Mouse (Mus musculus): ENCODE results near the gene Tsnax. TPM values are rescaled to one million over a fixed set of nuclear protein-coding genes. Genes with fewer than 3 reads are reported as not detected.
A peak's percentile ranks its signal among the peaks of the same experiment; 100 is the strongest.

Tsnax gene
- 80.3 and 87.4 TPM in 2 replicates for polyA plus RNA-seq (2015; fragmentation: Nextera tagmentation; extraction: Ambion mirVana)

DNA sequence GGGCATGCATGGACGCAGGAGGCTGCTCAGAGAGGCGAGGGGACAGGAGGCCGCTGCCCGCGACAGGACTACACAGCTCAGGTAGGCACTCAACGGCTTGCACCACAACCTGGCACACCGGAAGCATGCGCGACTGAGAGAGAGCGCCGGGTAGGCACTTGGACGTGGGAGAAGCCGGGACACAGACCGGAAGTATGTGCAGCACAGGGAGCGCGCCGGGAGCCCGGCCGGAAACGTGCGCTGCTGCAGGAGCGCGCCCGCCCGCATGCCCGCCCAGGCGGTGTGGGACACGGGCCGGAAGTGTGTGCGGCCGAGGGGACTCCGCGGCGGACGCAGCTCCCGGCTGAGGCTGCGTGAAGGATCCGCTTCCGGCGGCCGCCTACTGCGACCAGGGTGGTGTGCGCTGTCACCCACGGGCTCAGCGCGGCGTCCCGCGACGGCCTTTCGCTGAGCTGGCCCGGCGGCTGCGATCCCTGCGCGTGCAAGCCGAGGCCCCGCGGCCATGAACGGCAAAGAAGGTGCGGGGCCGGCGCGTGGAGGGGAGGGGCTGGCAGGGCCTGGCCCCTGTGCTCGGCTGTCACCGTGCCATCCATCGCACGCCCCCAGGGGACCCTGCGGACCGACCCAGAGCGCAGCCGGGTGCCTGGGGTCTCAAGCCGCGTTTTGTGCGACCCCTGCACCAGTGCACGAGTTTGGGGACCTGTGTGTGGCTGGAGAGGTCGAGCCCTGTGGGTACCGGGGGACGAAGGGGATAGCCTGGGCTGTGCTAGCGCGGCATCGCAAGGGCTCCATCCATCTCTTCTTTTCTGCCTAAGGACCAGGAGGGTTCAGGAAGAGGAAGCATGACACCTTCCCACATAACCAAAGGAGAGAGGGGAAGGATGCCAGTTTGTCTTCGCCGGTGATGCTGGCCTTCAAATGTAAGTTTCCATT lies at the start of gene Tsnax:
Gene Tsnax (plus strand): TSS at position 303 of the 933 bp plus-strand sequence.
- Histone ChIP-seq H3K36me3 (peaks cover 38% of the 10 kb centered on the region), H3K27me3 (replicated peaks) (no peaks in the 10 kb centered on the region; the same call in 1 of the 2 replicates), H3K4me1 (peaks cover 8% of the 10 kb centered on the region), H3K9me3 (0 out of 2 replicates have a peak, but pooled peaks cover 2% of the 10 kb centered on the region), H3K9ac (peak within 1 kb of the TSS; percentile 99), H3K4me2 (peak within 1 kb of the TSS; percentile 93), H3K4me3 (peak within 1 kb of the TSS; percentile 99), H3K27ac (replicated peaks) (peak within 1 kb of the TSS; percentile 88)
- ATAC-seq (ENCODE audit: extremely low read depth, insufficient number of reproducible peaks, low FRiP score, low TSS enrichment), result peak; percentile 88
- WGBS, result 2% methylated on average over 73 of the region's 84 CpGs

DNA sequence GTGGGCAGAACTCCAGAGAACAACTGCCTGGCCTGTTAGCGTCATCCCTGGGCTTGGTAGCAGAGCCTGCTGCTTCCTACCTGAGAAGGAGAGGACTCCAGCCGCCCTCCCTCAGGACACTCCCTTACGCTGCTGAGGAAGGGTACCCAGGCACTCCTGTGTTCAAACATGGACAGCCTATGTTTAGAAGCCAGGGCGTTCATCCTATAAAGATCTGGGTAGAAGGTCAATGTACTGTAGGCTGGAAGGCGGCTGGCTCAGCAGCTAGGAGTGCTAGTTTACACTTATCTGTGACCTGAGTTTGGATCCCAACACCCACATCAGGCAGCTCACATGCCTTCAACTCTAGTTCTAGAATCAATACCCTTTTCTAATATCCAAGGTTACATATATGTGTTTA lies 49.6 kb upstream of the Tsnax start:
- H3K4me3 ChIP-seq, result no peak overlapping the region
- no peak for ATAC-seq (ENCODE audit: extremely low read depth, insufficient number of reproducible peaks, low FRiP score, low TSS enrichment)
- 80% methylated on average over 5 of the region's 5 CpGs for WGBS

DNA sequence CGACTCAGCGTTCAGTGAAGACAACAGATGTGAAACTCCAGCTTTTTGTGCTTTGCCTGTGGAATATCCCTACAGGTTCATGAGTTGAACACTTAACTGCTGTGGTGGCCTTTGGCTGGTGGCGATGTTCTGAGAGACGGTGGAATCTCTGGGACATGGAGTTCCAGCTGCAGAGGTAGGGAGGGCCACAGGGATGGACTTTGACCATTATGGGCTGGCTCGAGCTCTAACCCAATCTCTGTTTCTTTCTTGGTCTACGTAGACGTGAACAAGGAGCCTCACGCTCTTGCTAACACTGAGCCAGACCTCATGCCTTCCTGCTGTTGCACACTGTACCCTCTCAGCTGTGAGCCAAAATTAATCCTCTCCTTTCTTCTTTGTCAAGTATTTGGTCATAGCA lies 47.8 kb upstream of the Tsnax start:
- peaks cover 16% of the 10 kb centered on the region for H3K4me1 ChIP-seq
- no peaks in the 10 kb centered on the region for H3K36me3 ChIP-seq
- no peak overlapping the region for H3K4me3 ChIP-seq
- no peak overlapping the region for H3K9ac ChIP-seq
- H3K27me3 ChIP-seq (replicated peaks), result no peaks in the 10 kb centered on the region
- no peak overlapping the region for H3K4me2 ChIP-seq
- no peak overlapping the region for H3K27ac ChIP-seq (replicated peaks)
- WGBS, result 84% methylated on average over 8 of the region's 8 CpGs
- no peaks in the 10 kb centered on the region for H3K9me3 ChIP-seq
- no peak for ATAC-seq (ENCODE audit: extremely low read depth, insufficient number of reproducible peaks, low FRiP score, low TSS enrichment)

More for the DNA sequence above, 49.6 kb upstream of the Tsnax start:
- Histone ChIP-seq H3K27ac (replicated peaks) (no peak overlapping the region), H3K36me3 (no peaks in the 10 kb centered on the region), H3K9ac (no peak overlapping the region), H3K9me3 (no peaks in the 10 kb centered on the region), H3K27me3 (replicated peaks) (no peaks in the 10 kb centered on the region), H3K4me1 (peaks cover 31% of the 10 kb centered on the region), H3K4me2 (no peak overlapping the region)

GRCm38 (mm10) chr8:124970312-124970933 lies 42.4 kb upstream of the Tsnax start:
- H3K9ac ChIP-seq, result no peak overlapping the region
- no peak for ATAC-seq (ENCODE audit: extremely low read depth, insufficient number of reproducible peaks, low FRiP score, low TSS enrichment)
- H3K36me3 ChIP-seq, result no peaks in the 10 kb centered on the region
- 74% methylated on average over 6 of the region's 6 CpGs for WGBS
- H3K27ac ChIP-seq (replicated peaks), result no peak overlapping the region
- H3K4me2 ChIP-seq, result no peak overlapping the region
- H3K4me1 ChIP-seq, result no peaks in the 10 kb centered on the region
- no peaks in the 10 kb centered on the region for H3K27me3 ChIP-seq (replicated peaks)
- peaks cover 6% of the 10 kb centered on the region; the same call in 1 of the 2 replicates for H3K9me3 ChIP-seq
- no peak overlapping the region for H3K4me3 ChIP-seq

DNA sequence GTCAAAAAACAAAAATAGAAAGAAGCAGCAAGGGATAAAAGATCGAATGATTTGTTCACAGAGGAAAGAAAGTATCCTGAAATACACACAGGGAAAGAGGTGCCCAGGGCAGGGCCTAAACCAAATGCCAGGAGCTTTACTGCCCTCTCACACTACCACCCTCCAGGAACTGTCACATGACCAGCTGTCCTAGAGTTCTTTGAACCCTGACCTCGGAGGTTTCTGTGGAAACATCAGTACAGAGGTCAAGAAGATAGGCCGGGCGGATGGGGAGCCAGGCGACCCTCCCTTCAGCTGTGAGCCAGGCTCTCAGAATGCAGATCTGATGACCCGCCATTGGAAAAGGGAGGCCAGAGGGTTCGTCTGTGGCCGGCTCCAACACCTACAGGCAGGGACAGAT lies 39.6 kb upstream of the Tsnax start:
- no peak for ATAC-seq (ENCODE audit: extremely low read depth, insufficient number of reproducible peaks, low FRiP score, low TSS enrichment)
- Histone ChIP-seq H3K9ac (no peak overlapping the region), H3K4me1 (no peaks in the 10 kb centered on the region), H3K36me3 (no peaks in the 10 kb centered on the region), H3K27me3 (replicated peaks) (no peaks in the 10 kb centered on the region), H3K27ac (replicated peaks) (no peak overlapping the region), H3K9me3 (peaks cover 6% of the 10 kb centered on the region; the same call in 1 of the 2 replicates), H3K4me3 (no peak overlapping the region), H3K4me2 (no peak overlapping the region)
- WGBS, result 61% methylated on average over 8 of the region's 8 CpGs

- Histone ChIP-seq H3K27ac (replicated peaks) (no peak overlapping the region), H3K27me3 (replicated peaks) (no peaks in the 10 kb centered on the region), H3K9me3 (peaks cover 6% of the 10 kb centered on the region; the same call in 1 of the 2 replicates), H3K4me1 (no peaks in the 10 kb centered on the region), H3K4me3 (no peak overlapping the region), H3K36me3 (no peaks in the 10 kb centered on the region), H3K9ac (no peak overlapping the region), H3K4me2 (no peak overlapping the region)
- no peak for ATAC-seq (ENCODE audit: extremely low read depth, insufficient number of reproducible peaks, low FRiP score, low TSS enrichment)
- WGBS, result 59% methylated on average over 4 of the region's 4 CpGs
These were observed 38.5 kb upstream of the Tsnax start for GRCm38 (mm10) chr8:124974254-124974653.

- H3K27me3 ChIP-seq (replicated peaks), result no peaks in the 10 kb centered on the region
- H3K27ac ChIP-seq (replicated peaks), result no peak overlapping the region
- no peak overlapping the region for H3K4me3 ChIP-seq
- 83% methylated on average over 6 of the region's 6 CpGs for WGBS
- H3K4me1 ChIP-seq, result no peaks in the 10 kb centered on the region
- no peaks in the 10 kb centered on the region for H3K36me3 ChIP-seq
- ATAC-seq (ENCODE audit: extremely low read depth, insufficient number of reproducible peaks, low FRiP score, low TSS enrichment), result no peak
- H3K9me3 ChIP-seq, result peaks cover 6% of the 10 kb centered on the region; the same call in 1 of the 2 replicates
- H3K4me2 ChIP-seq, result no peak overlapping the region
- H3K9ac ChIP-seq, result no peak overlapping the region
These were observed 36.6 kb upstream of the Tsnax start for GRCm38 (mm10) chr8:124976211-124976610.

DNA sequence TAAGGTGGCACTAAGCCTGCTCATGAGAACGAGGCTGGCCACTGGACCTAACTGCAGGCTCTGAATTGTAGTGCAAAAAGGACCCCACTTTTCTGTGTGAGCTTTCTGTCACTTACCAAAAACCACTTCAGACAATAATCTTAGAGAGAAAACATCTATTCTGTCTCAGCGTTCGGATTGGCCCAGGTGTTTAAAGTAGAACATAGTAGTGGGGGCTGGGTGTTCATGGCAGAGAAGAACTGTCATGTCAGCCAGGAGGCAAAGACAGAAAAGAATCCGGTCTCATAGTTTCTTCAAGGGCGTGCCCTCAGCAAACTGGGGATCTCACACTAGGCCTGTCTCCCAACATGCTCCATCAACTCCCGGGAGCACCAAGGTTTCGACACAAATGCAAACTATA lies 34.8 kb upstream of the Tsnax start:
- no peak for ATAC-seq (ENCODE audit: extremely low read depth, insufficient number of reproducible peaks, low FRiP score, low TSS enrichment)
- 73% methylated on average over 7 of the region's 7 CpGs for WGBS
- no peak overlapping the region for H3K9ac ChIP-seq
- no peak overlapping the region for H3K4me2 ChIP-seq
- no peaks in the 10 kb centered on the region for H3K4me1 ChIP-seq
- H3K9me3 ChIP-seq, result no peaks in the 10 kb centered on the region
- no peak overlapping the region for H3K4me3 ChIP-seq
- H3K36me3 ChIP-seq, result no peaks in the 10 kb centered on the region
- H3K27ac ChIP-seq (replicated peaks), result no peak overlapping the region
- H3K27me3 ChIP-seq (replicated peaks), result no peaks in the 10 kb centered on the region

DNA sequence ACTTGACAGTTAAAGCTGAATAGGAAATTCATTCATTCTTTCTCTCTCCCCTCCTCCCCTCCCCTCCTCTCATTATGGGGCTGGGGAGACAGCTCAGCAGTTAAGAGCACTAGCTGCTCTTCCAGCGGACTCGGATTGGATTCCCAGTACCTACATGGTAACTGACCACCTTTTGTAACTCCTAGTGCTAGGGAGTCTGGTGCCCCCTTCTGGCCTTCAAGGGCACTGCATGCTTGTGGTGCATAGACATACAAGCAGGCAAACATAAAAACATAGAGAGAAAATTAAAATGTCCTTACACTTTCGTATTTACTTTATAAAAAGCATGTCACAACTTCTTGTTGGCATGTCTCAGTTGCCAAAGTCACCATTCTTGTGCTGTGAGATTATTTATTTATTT lies 32.8 kb upstream of the Tsnax start:
- Histone ChIP-seq H3K9ac (no peak overlapping the region), H3K4me2 (no peak overlapping the region), H3K4me3 (no peak overlapping the region), H3K27ac (replicated peaks) (no peak overlapping the region), H3K36me3 (no peaks in the 10 kb centered on the region), H3K4me1 (no peaks in the 10 kb centered on the region), H3K27me3 (replicated peaks) (no peaks in the 10 kb centered on the region; the same call in 1 of the 2 replicates), H3K9me3 (no peaks in the 10 kb centered on the region)
- 85% methylated on average over 3 of the region's 3 CpGs for WGBS
- no peak for ATAC-seq (ENCODE audit: extremely low read depth, insufficient number of reproducible peaks, low FRiP score, low TSS enrichment)

DNA sequence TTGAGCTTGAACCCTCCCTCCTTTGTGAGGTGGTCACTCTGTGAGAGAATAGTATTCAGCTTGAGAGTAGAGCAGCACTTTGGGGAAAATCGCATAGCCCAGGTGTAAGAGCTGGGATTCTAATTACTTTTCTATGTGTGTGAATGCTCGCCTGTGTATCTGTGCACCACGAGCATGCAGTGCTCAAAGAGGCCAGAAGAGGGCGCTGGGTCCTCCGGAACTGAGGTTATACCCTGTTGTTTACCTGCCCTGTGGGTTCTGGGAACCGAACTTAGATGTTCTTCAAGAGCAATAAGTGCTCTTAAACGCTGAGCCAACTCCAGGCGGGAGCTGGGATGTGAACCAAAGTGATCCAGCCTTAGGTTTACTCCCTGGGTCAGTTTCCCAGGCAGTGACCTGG lies 32.0 kb upstream of the Tsnax start:
- H3K27ac ChIP-seq (replicated peaks), result no peak overlapping the region
- no peak for ATAC-seq (ENCODE audit: extremely low read depth, insufficient number of reproducible peaks, low FRiP score, low TSS enrichment)
- H3K27me3 ChIP-seq (replicated peaks), result no peaks in the 10 kb centered on the region; the same call in 1 of the 2 replicates
- no peak overlapping the region for H3K9ac ChIP-seq
- WGBS, result 77% methylated on average over 8 of the region's 8 CpGs
- H3K36me3 ChIP-seq, result no peaks in the 10 kb centered on the region
- H3K4me1 ChIP-seq, result no peaks in the 10 kb centered on the region
- H3K4me3 ChIP-seq, result no peak overlapping the region
- H3K4me2 ChIP-seq, result no peak overlapping the region
- H3K9me3 ChIP-seq, result no peaks in the 10 kb centered on the region

DNA sequence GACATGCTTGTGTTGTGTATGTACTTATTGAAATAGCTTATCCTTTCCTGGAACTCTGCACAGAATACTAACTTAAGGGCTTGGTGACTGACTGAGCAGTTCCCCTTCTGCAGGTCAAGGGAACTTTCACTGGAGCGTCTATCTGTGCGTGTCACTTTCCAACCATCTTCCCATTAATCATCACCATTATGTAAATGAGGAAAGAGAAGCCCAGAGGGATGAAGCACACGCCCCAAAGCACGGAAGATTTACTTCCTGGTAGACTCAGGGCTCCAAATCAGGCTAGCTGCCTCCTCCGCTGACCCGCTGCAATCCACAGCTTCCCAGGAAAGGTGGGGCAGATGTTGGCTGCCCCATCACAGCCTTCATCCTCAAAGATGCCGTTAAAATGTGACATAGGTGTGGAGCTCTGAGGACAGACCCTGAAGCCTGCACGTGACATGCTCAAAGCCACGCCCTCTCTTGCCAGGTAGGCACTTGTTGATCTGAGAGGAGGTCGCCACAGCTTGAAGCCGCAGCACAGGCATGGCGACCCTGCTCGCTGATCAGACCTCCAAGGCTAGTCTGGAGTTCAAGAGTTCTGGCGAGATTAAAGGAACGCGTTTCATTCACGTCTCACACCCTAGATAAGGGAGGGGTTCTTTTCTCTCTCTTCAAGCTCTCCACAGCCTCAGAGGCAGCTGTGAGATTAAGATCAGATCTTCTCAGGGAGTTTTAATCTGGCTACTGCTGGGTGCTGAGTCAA lies 21.7 kb upstream of the Tsnax start:
- Histone ChIP-seq H3K36me3 (no peaks in the 10 kb centered on the region), H3K27me3 (replicated peaks) (0 out of 2 replicates have a peak, but pooled peaks cover 8% of the 10 kb centered on the region), H3K4me3 (peak overlapping the region; percentile 35), H3K4me2 (peak overlapping the region; percentile 65), H3K4me1 (peaks cover 20% of the 10 kb centered on the region), H3K9me3 (no peaks in the 10 kb centered on the region), H3K27ac (replicated peaks) (peak overlapping the region; percentile 33; the same call in 1 of the 2 replicates), H3K9ac (peak overlapping the region; percentile 67)
- 6% methylated on average over 17 of the region's 17 CpGs for WGBS
- ATAC-seq (ENCODE audit: extremely low read depth, insufficient number of reproducible peaks, low FRiP score, low TSS enrichment), result no peak

Measured in heart, embryonic 13.5 days (tissue).